Comparison of ENCODE assay signal across 9 mouse cellular contexts in genomic region chr19:44907851-44908690, GRCm38 (mm10). TPM values are rescaled to one million over a fixed set of nuclear protein-coding genes. Genes with fewer than 3 reads are reported as not detected.
DNase-seq lines count a peak whose midpoint lies in the region; ATAC-seq and TF ChIP-seq lines count a peak whose summit lies in the region.
"Had no signal": no experiment of that assay in that cellular context is flagged by ENCODE, and none has a peak within 500 bp of the region (broad histone marks: within the 10 kb centered on the region; RNA-seq: fewer than 3 reads in every experiment).

No protein-coding gene starts in this region.

- intact Hi-C loops in heart, adult 2 months (cut with DNase I): no loop called here

- DNase-seq in layer of hippocampus, adult 2 months (ENCODE audit: low spot score in 2 of 2): peak; percentile 38 to 41
- DNase-seq in layer of hippocampus, adult 9-10 months (ENCODE audit: low spot score): no peak
- DNase-seq in embryo, embryonic 10.5 days (ENCODE audit: low spot score): peak; percentile 53
- peak; percentile 53 to 63 for DNase-seq in heart, adult 2 months
- DNase-seq in layer of hippocampus, adult 9-11 months: peak; percentile 46
- DNase-seq in thymus, adult 18-20 months: no peak
- DNase-seq in spleen, postnatal 36 days (ENCODE audit: low spot score in 2 of 2): no peak

- H3K27me3 ChIP-seq in heart, adult 2 months (ENCODE audit: control insufficient read depth, insufficient read depth, low read length): no peaks in the 10 kb centered on the region
- H3K27me3 ChIP-seq in stomach, embryonic 15.5 days (replicated peaks): no peaks in the 10 kb centered on the region
- H3K27me3 ChIP-seq: neural tube, embryonic 13.5 days had no signal

- H3K4me1 ChIP-seq in heart, adult 2 months (ENCODE audit: control insufficient read depth, insufficient read depth, low read length): peaks cover 1% of the 10 kb centered on the region
- peaks cover 17% of the 10 kb centered on the region for H3K4me1 ChIP-seq in stomach, embryonic 15.5 days

- 0 out of 2 replicates have a peak, but pooled peaks have one; percentile 9 for TF ChIP-seq EP300 in heart, adult 2 months (IDR thresholded peaks at IDR 0.05; ENCODE audit: insufficient read depth, low read depth, low read length)

- no peak overlapping the region for H3K4me2 ChIP-seq in stomach, embryonic 15.5 days
- H3K4me2 ChIP-seq: neural tube, embryonic 13.5 days had no signal

- H3K4me3 ChIP-seq in layer of hippocampus, adult 2 months: no peak overlapping the region
- H3K4me3 ChIP-seq in heart, adult 2 months: no peak overlapping the region
- no peak overlapping the region for H3K4me3 ChIP-seq in stomach, embryonic 15.5 days (replicated peaks)
- H3K4me3 ChIP-seq: neural tube, embryonic 13.5 days had no signal

- no peaks in the 10 kb centered on the region for H3K79me2 ChIP-seq in heart, adult 2 months (replicated peaks; ENCODE audit: control insufficient read depth, insufficient read depth, low read length)

- no peak overlapping the region for H3K27ac ChIP-seq in layer of hippocampus, adult 2 months
- peak overlapping the region; percentile 28 for H3K27ac ChIP-seq in heart, adult 2 months
- peak overlapping the region; percentile 87 for H3K27ac ChIP-seq in stomach, embryonic 15.5 days
- H3K27ac ChIP-seq: neural tube, embryonic 13.5 days had no signal

- TF ChIP-seq POLR2A in heart, adult 2 months (IDR thresholded peaks at IDR 0.05; ENCODE audit: insufficient read depth, low read depth, low read length): no peak

- ATAC-seq in stomach, embryonic 15.5 days (ENCODE audit: insufficient read depth, low FRiP score, low read depth): peak; percentile 81

- peak; percentile 53 for TF ChIP-seq CTCF in layer of hippocampus, adult 2 months (conservative IDR thresholded peaks at IDR 0.05)
- TF ChIP-seq CTCF in heart, adult 2 months (IDR thresholded peaks at IDR 0.05): peak; percentile 39

- no peak overlapping the region for H3K9ac ChIP-seq in heart, adult 2 months (ENCODE audit: low read depth, low read length)
- H3K9ac ChIP-seq in stomach, embryonic 15.5 days: no peak overlapping the region
- H3K9ac ChIP-seq: neural tube, embryonic 13.5 days had no signal

- H3K9me3 ChIP-seq in stomach, embryonic 15.5 days: no peaks in the 10 kb centered on the region
- H3K9me3 ChIP-seq: neural tube, embryonic 13.5 days had no signal

- H3K36me3 ChIP-seq in heart, adult 2 months (ENCODE audit: control insufficient read depth, insufficient read depth, low read length): no peaks in the 10 kb centered on the region
- no peaks in the 10 kb centered on the region for H3K36me3 ChIP-seq in stomach, embryonic 15.5 days
- H3K36me3 ChIP-seq: neural tube, embryonic 13.5 days had no signal

- WGBS in heart, adult 2 months: 34% methylated on average over 15 of the region's 15 CpGs
- WGBS in stomach, embryonic 15.5 days: 25% methylated on average over 15 of the region's 15 CpGs

RNA-seq across cellular contexts. Expression of gene Slf2, which starts 22.9 kb away (rescaled TPM):
- 10 to 100 TPM; 35.6 to 43.9 TPM for total RNA-seq in layer of hippocampus, adult 2 months (2021)
- 10 to 100 TPM; 18.4 to 23.0 TPM for total RNA-seq in heart, adult 2 months (2021)
- polyA plus RNA-seq in heart, adult 2 months (2012; rRNA removed): 14.3 and 16.6 TPM in 2 replicates
- 33.0 and 35.1 TPM in 2 replicates for polyA plus RNA-seq in stomach, embryonic 15.5 days (2015; fragmentation: Nextera tagmentation; extraction: Ambion mirVana)

Comparison
In these comparisons a context has a peak if more than half of its experiments do, and no peak if none do; other contexts are left out.
1. DNase-seq: peak in layer of hippocampus, adult 2 months (2 of 2), embryo, embryonic 10.5 days (single experiment), heart, adult 2 months (2 of 2) and layer of hippocampus, adult 9-11 months (single experiment); none in layer of hippocampus, adult 9-10 months (single experiment), thymus, adult 18-20 months (0 of 2) and spleen, postnatal 36 days (0 of 2).